Comparison of ENCODE assay signal across 8 mouse cellular contexts in genomic region chr10:79996272-79997033, GRCm38 (mm10). TPM values are rescaled to one million over a fixed set of nuclear protein-coding genes. Genes with fewer than 3 reads are reported as not detected.
DNase-seq lines count a peak whose midpoint lies in the region; ATAC-seq and TF ChIP-seq lines count a peak whose summit lies in the region.

Gene Abca7, plus strand, starts transcription at chr10:79996494.

- TF ChIP-seq CTCF in bone marrow macrophage, adult 2 months (IDR thresholded peaks at IDR 0.05; ENCODE audit: low read depth, low read length) = no peak
- TF ChIP-seq CTCF in spleen, adult 2 months (IDR thresholded peaks at IDR 0.05; ENCODE audit: extremely low read depth, insufficient read depth, insufficient read length, insufficient replicate concordance) = no peak

- peaks cover 22% of the 10 kb centered on the region for H3K4me1 ChIP-seq in bone marrow macrophage, adult 2 months (ENCODE audit: control insufficient read depth, insufficient read depth, low read length)
- H3K4me1 ChIP-seq in embryonic facial prominence, embryonic 15.5 days = peaks cover 28% of the 10 kb centered on the region
- peaks cover 14% of the 10 kb centered on the region for H3K4me1 ChIP-seq in kidney, embryonic 14.5 days (ENCODE audit: control insufficient read depth, insufficient read depth, low read length)
- H3K4me1 ChIP-seq in limb, embryonic 14.5 days (ENCODE audit: control insufficient read depth, insufficient read depth, low read length) = peaks cover 6% of the 10 kb centered on the region
- H3K4me1 ChIP-seq in midbrain, embryonic 16.5 days (ENCODE audit: control insufficient read depth, insufficient read depth, low read length) = peaks cover 6% of the 10 kb centered on the region
- H3K4me1 ChIP-seq in spleen, adult 2 months (ENCODE audit: control insufficient read depth, insufficient read depth, insufficient read length) = peaks cover 10% of the 10 kb centered on the region

- peak; percentile 89 for ATAC-seq in embryonic facial prominence, embryonic 15.5 days (ENCODE audit: insufficient number of reproducible peaks, low FRiP score, low TSS enrichment, low read depth)
- ATAC-seq in kidney, embryonic 14.5 days (ENCODE audit: low FRiP score, low TSS enrichment) = peak; percentile 81
- ATAC-seq in limb, embryonic 14.5 days (ENCODE audit: low FRiP score, low read depth) = peak; percentile 90
- ATAC-seq in midbrain, embryonic 16.5 days = peak; percentile 91

- H3K9ac ChIP-seq in embryonic facial prominence, embryonic 15.5 days = peak within 1 kb of the TSS; percentile 19; the same call in 1 of the 2 replicates
- H3K9ac ChIP-seq in kidney, embryonic 14.5 days (ENCODE audit: low read depth, low read length) = peak within 1 kb of the TSS; percentile 50
- H3K9ac ChIP-seq in limb, embryonic 14.5 days (ENCODE audit: low read depth, low read length, severe bottlenecking) = peak within 1 kb of the TSS; percentile 38; the same call in 1 of the 2 replicates
- H3K9ac ChIP-seq in midbrain, embryonic 16.5 days (ENCODE audit: low read depth, low read length) = peak within 1 kb of the TSS; percentile 53

- no peaks in the 10 kb centered on the region for H3K9me3 ChIP-seq in embryonic facial prominence, embryonic 15.5 days (replicated peaks)
- H3K9me3 ChIP-seq in kidney, embryonic 14.5 days (ENCODE audit: control insufficient read depth, low read length) = peaks cover 3% of the 10 kb centered on the region; the same call in 1 of the 2 replicates
- no peaks in the 10 kb centered on the region for H3K9me3 ChIP-seq in limb, embryonic 14.5 days (ENCODE audit: control insufficient read depth, low read length)
- H3K9me3 ChIP-seq in midbrain, embryonic 16.5 days (replicated peaks; ENCODE audit: control insufficient read depth, low read length, poor library complexity, severe bottlenecking) = 0 out of 2 replicates have a peak, but pooled peaks cover 2% of the 10 kb centered on the region

- H3K36me3 ChIP-seq in embryonic facial prominence, embryonic 15.5 days = peaks cover 45% of the 10 kb centered on the region
- H3K36me3 ChIP-seq in kidney, embryonic 14.5 days (ENCODE audit: control insufficient read depth, insufficient read depth, low read length) = peaks cover 24% of the 10 kb centered on the region
- peaks cover 35% of the 10 kb centered on the region for H3K36me3 ChIP-seq in limb, embryonic 14.5 days (ENCODE audit: control insufficient read depth, insufficient read depth, low read length)
- no peaks in the 10 kb centered on the region for H3K36me3 ChIP-seq in midbrain, embryonic 16.5 days (ENCODE audit: control insufficient read depth, insufficient read depth, low read length)
- peaks cover 40% of the 10 kb centered on the region for H3K36me3 ChIP-seq in spleen, adult 2 months (ENCODE audit: control insufficient read depth, insufficient read depth, low read length)

- peak; percentile 97 to 98 for DNase-seq in B cell, adult 2 months
- peak; percentile 95 to 96 for DNase-seq in heart, adult 9 months (ENCODE audit: low spot score in 2 of 2)
- peak; percentile 98 for DNase-seq in limb, embryonic 14.5 days (ENCODE audit: low spot score)
- peak; percentile 88 to 98 for DNase-seq in spleen, adult 2 months (ENCODE audit: low read depth in 1 of 2, low spot score in 2 of 2)

- under 1% methylated on average over 34 of the region's 34 CpGs for WGBS in embryonic facial prominence, embryonic 15.5 days
- WGBS in kidney, embryonic 14.5 days = under 1% methylated on average over 34 of the region's 34 CpGs
- WGBS in limb, embryonic 14.5 days = under 1% methylated on average over 33 of the region's 34 CpGs
- under 1% methylated on average over 34 of the region's 34 CpGs for WGBS in midbrain, embryonic 16.5 days
- WGBS in spleen, adult 2 months = under 1% methylated on average over 34 of the region's 34 CpGs

- peak within 1 kb of the TSS; percentile 88 for H3K4me2 ChIP-seq in embryonic facial prominence, embryonic 15.5 days (replicated peaks)
- peak within 1 kb of the TSS; percentile 89 for H3K4me2 ChIP-seq in kidney, embryonic 14.5 days (replicated peaks; ENCODE audit: low read depth, low read length)
- peak within 1 kb of the TSS; percentile 94 for H3K4me2 ChIP-seq in limb, embryonic 14.5 days (replicated peaks; ENCODE audit: low read depth, low read length, severe bottlenecking)
- peak within 1 kb of the TSS; percentile 65 for H3K4me2 ChIP-seq in midbrain, embryonic 16.5 days (ENCODE audit: low read length)

- peak within 1 kb of the TSS; percentile 11 for H3K27ac ChIP-seq in bone marrow macrophage, adult 2 months (ENCODE audit: insufficient read depth, low read depth, low read length)
- H3K27ac ChIP-seq in embryonic facial prominence, embryonic 15.5 days (replicated peaks) = peak within 1 kb of the TSS; percentile 73
- peak within 1 kb of the TSS; percentile 24; the same call in 1 of the 2 replicates for H3K27ac ChIP-seq in kidney, embryonic 14.5 days (ENCODE audit: low read depth, low read length)
- no peak within 1 kb of the TSS for H3K27ac ChIP-seq in limb, embryonic 14.5 days (replicated peaks; ENCODE audit: low read depth, low read length)
- peak within 1 kb of the TSS; percentile 31 for H3K27ac ChIP-seq in midbrain, embryonic 16.5 days (ENCODE audit: low read length)
- peak within 1 kb of the TSS; percentile 83 for H3K27ac ChIP-seq in spleen, adult 2 months (ENCODE audit: insufficient read depth, low read length)

- H3K4me3 ChIP-seq in bone marrow macrophage, adult 2 months (ENCODE audit: insufficient read depth, low read length) = peak within 1 kb of the TSS; percentile 70
- H3K4me3 ChIP-seq in embryonic facial prominence, embryonic 15.5 days (replicated peaks) = peak within 1 kb of the TSS; percentile 54
- H3K4me3 ChIP-seq in kidney, embryonic 14.5 days (ENCODE audit: low read length) = peak within 1 kb of the TSS; percentile 54
- peak within 1 kb of the TSS; percentile 49 for H3K4me3 ChIP-seq in limb, embryonic 14.5 days (replicated peaks; ENCODE audit: low read length)
- peak within 1 kb of the TSS; percentile 45 for H3K4me3 ChIP-seq in midbrain, embryonic 16.5 days (ENCODE audit: low read depth, low read length)
- peak within 1 kb of the TSS; percentile 86 for H3K4me3 ChIP-seq in spleen, adult 2 months (ENCODE audit: extremely low read depth, insufficient read depth, insufficient read length)

- no peak for TF ChIP-seq POLR2A in bone marrow macrophage, adult 2 months (IDR thresholded peaks at IDR 0.05; ENCODE audit: borderline replicate concordance, low read depth, low read length)
- no peak; the same call in 1 of the 2 replicates for TF ChIP-seq POLR2A in limb, embryonic 14.5 days (IDR thresholded peaks at IDR 0.05; ENCODE audit: borderline replicate concordance, extremely low read depth, insufficient read depth, insufficient read length)
- no peak for TF ChIP-seq POLR2A in spleen, adult 2 months (IDR thresholded peaks at IDR 0.05; ENCODE audit: low read depth, low read length)

- no peaks in the 10 kb centered on the region for H3K27me3 ChIP-seq in embryonic facial prominence, embryonic 15.5 days
- no peaks in the 10 kb centered on the region; the same call in 1 of the 2 replicates for H3K27me3 ChIP-seq in kidney, embryonic 14.5 days (ENCODE audit: control insufficient read depth, insufficient read depth, low read length)
- H3K27me3 ChIP-seq in limb, embryonic 14.5 days (ENCODE audit: control insufficient read depth, insufficient read depth, low read length) = no peaks in the 10 kb centered on the region
- H3K27me3 ChIP-seq in midbrain, embryonic 16.5 days (ENCODE audit: control insufficient read depth, insufficient read depth, low read depth, low read length) = peaks cover 2% of the 10 kb centered on the region; the same call in 1 of the 2 replicates
- H3K27me3 ChIP-seq in spleen, adult 2 months (ENCODE audit: control insufficient read depth, insufficient read depth, low read length) = no peaks in the 10 kb centered on the region

RNA-seq across cellular contexts. Expression of gene Abca7, which starts in this region (rescaled TPM):
- polyA plus RNA-seq in bone marrow macrophage, adult 2 months (2012; ENCODE audit: insufficient read depth, insufficient read length, missing spikeins) = 24.6 and 27.5 TPM in 2 replicates
- polyA plus RNA-seq in embryonic facial prominence, embryonic 15.5 days (2015; fragmentation: Nextera tagmentation; extraction: Ambion mirVana) = 3.7 and 4.0 TPM in 2 replicates
- polyA plus RNA-seq in kidney, embryonic 14.5 days (2014; fragmentation: Nextera tagmentation; extraction: Ambion mirVana) = 1.8 and 2.7 TPM in 2 replicates
- polyA plus RNA-seq in limb, embryonic 14.5 days (2012; rRNA removed) = 6.2 and 8.0 TPM in 2 replicates
- 2.2 and 2.4 TPM in 2 replicates for polyA plus RNA-seq in limb, embryonic 14.5 days (2014; fragmentation: Nextera tagmentation; extraction: Ambion mirVana)
- 4.1 and 4.8 TPM in 2 replicates for polyA plus RNA-seq in midbrain, embryonic 16.5 days (2015; fragmentation: Nextera tagmentation; extraction: Ambion mirVana)
- polyA plus RNA-seq in spleen, adult 2 months (2012; rRNA removed) = 50.4 and 64.5 TPM in 2 replicates
